In the genomic region with DNA sequence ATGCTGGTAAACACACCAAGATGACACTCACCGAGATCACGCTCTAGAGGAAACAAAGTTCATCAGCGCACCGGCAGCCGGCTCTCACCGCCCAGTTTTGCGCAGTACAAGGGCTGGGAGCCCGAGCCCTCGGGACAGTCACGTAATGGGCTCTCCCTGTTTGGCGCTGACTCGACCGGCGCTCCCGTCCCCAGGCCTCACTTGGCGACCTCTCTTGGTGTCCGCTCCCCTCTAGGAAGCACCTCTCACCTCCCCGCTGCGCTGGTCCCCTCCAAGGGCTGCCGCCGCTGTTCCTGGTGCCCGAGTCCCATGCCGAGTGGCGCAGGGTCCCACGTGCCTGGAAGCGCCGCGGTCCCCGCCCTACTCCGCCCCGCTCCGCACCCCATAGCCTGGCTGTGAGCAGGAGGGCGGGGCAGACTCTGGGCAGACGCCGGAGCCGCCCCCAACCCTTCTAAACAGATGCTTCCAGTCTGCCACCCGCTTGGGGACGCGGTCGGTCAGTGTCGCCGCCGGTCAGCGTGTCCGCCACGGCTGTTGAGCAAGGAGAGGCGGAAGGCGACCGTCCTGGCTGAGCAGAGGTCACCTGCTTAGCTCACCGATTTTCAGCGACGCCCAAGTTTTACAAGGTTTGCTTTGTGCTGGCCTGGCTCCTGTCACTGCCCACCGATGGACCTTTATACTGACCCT, we compare ENCODE assay signal across 8 mouse cellular contexts. TPM values are rescaled to one million over a fixed set of nuclear protein-coding genes. Genes with fewer than 3 reads are reported as not detected.
A peak's percentile ranks its signal among the peaks of the same experiment; 100 is the strongest.
DNase-seq lines count a peak whose midpoint lies in the region; ATAC-seq and TF ChIP-seq lines count a peak whose summit lies in the region.

No protein-coding gene starts in this region.

- H3K4me2 ChIP-seq in liver, postnatal 0 days (ENCODE audit: low read depth, low read length): peak overlapping the region; percentile 83
- H3K4me2 ChIP-seq in neural tube, embryonic 12.5 days (replicated peaks): peak overlapping the region; percentile 97

- under 1% methylated on average over 53 of the region's 53 CpGs for WGBS in heart, embryonic 10.5 days
- WGBS in liver, postnatal 0 days (ENCODE audit: insufficient replicate concordance): 3% methylated on average over 51 of the region's 53 CpGs
- WGBS in neural tube, embryonic 12.5 days: under 1% methylated on average over 53 of the region's 53 CpGs

- DNase-seq in cerebellum, postnatal 25 days: peak; percentile 20 to 40
- DNase-seq in cerebellum, adult 8-10 months: no peak
- DNase-seq in embryo, embryonic 9.5 days (ENCODE audit: extremely low spot score): peak; percentile 76
- peak; percentile 84 for DNase-seq in heart, embryonic 10.5 days (ENCODE audit: low spot score)
- DNase-seq in kidney, adult 9 months: peak; percentile 66
- DNase-seq in liver, postnatal 0 days: peak; percentile 86

- TF ChIP-seq POLR2A in testis, adult 2 months (IDR thresholded peaks at IDR 0.05; ENCODE audit: control insufficient read depth, low read depth, low read length): 0 out of 2 replicates have a peak, but pooled peaks have one; percentile 12

- H3K9ac ChIP-seq in liver, postnatal 0 days (replicated peaks): peak overlapping the region; percentile 63
- H3K9ac ChIP-seq in neural tube, embryonic 12.5 days: peak overlapping the region; percentile 55

- TF ChIP-seq EP300 in liver, postnatal 0 days (IDR thresholded peaks at IDR 0.05; ENCODE audit: low read depth): no peak

- H3K27ac ChIP-seq in heart, embryonic 10.5 days: peak overlapping the region; percentile 77
- H3K27ac ChIP-seq in liver, postnatal 0 days (ENCODE audit: low read depth): peak overlapping the region; percentile 92
- no peak overlapping the region for H3K27ac ChIP-seq in neural tube, embryonic 12.5 days
- H3K27ac ChIP-seq in testis, adult 2 months (ENCODE audit: control insufficient read depth, insufficient read depth, low read depth, low read length): no peak overlapping the region

- peaks cover 22% of the 10 kb centered on the region for H3K4me1 ChIP-seq in heart, embryonic 10.5 days
- peaks cover 23% of the 10 kb centered on the region for H3K4me1 ChIP-seq in liver, postnatal 0 days (ENCODE audit: insufficient read depth)
- H3K4me1 ChIP-seq in neural tube, embryonic 12.5 days: peaks cover 21% of the 10 kb centered on the region
- peaks cover 2% of the 10 kb centered on the region; the same call in 1 of the 2 replicates for H3K4me1 ChIP-seq in testis, adult 2 months (ENCODE audit: control insufficient read depth, insufficient read depth, low read length)

- peaks cover 79% of the 10 kb centered on the region for H3K27me3 ChIP-seq in heart, embryonic 10.5 days (ENCODE audit: insufficient read depth, poor library complexity, severe bottlenecking)
- no peaks in the 10 kb centered on the region for H3K27me3 ChIP-seq in liver, postnatal 0 days (ENCODE audit: insufficient read depth, low read length)
- H3K27me3 ChIP-seq in neural tube, embryonic 12.5 days (replicated peaks): peaks cover 63% of the 10 kb centered on the region
- no peaks in the 10 kb centered on the region for H3K27me3 ChIP-seq in testis, adult 2 months (ENCODE audit: control insufficient read depth, insufficient read depth, low read length)

- peak; percentile 98 for ATAC-seq in liver, postnatal 0 days
- ATAC-seq in neural tube, embryonic 12.5 days (ENCODE audit: low FRiP score, low read depth): peak; percentile 87; the same call in 1 of the 2 replicates

- no peaks in the 10 kb centered on the region for H3K36me3 ChIP-seq in heart, embryonic 10.5 days
- no peaks in the 10 kb centered on the region for H3K36me3 ChIP-seq in liver, postnatal 0 days (replicated peaks; ENCODE audit: insufficient read depth, low read length)
- no peaks in the 10 kb centered on the region for H3K36me3 ChIP-seq in neural tube, embryonic 12.5 days
- no peaks in the 10 kb centered on the region for H3K36me3 ChIP-seq in testis, adult 2 months (ENCODE audit: control insufficient read depth, insufficient read depth, low read length)

- TF ChIP-seq CTCF in liver, postnatal 0 days (IDR thresholded peaks at IDR 0.05; ENCODE audit: low read depth): no peak
- no peak for TF ChIP-seq CTCF in testis, adult 2 months (IDR thresholded peaks at IDR 0.05; ENCODE audit: control insufficient read depth, insufficient read depth, insufficient replicate concordance, low read depth, low read length)

- H3K9me3 ChIP-seq in heart, embryonic 10.5 days: no peaks in the 10 kb centered on the region
- H3K9me3 ChIP-seq in liver, postnatal 0 days (ENCODE audit: low read length): no peaks in the 10 kb centered on the region
- no peaks in the 10 kb centered on the region for H3K9me3 ChIP-seq in neural tube, embryonic 12.5 days

- peak overlapping the region; percentile 69 for H3K4me3 ChIP-seq in heart, embryonic 10.5 days
- peak overlapping the region; percentile 61 for H3K4me3 ChIP-seq in liver, postnatal 0 days (ENCODE audit: low read depth, low read length)
- peak overlapping the region; percentile 46 for H3K4me3 ChIP-seq in neural tube, embryonic 12.5 days
- peak overlapping the region; percentile 64 for H3K4me3 ChIP-seq in testis, adult 2 months (ENCODE audit: control insufficient read depth, low read depth, low read length)

RNA-seq across cellular contexts. Expression of a gene that starts 0.8 kb away (rescaled TPM):
- 1.0 and 1.1 TPM in 2 replicates for polyA plus RNA-seq in heart, embryonic 10.5 days (2016; fragmentation: Nextera tagmentation; extraction: Ambion mirVana)
- polyA plus RNA-seq in liver, postnatal 0 days (2015; fragmentation: Nextera tagmentation; extraction: Ambion mirVana): 3.8 and 4.2 TPM in 2 replicates
- 0.77 and 1.0 TPM in 2 replicates for polyA plus RNA-seq in neural tube, embryonic 12.5 days (2016; fragmentation: Nextera tagmentation; extraction: Ambion mirVana)
- polyA plus RNA-seq in testis, adult 2 months (2012; rRNA removed): 2.3 and 3.5 TPM in 2 replicates

RNA-seq across cellular contexts. Expression of a gene that starts 37.4 kb away (rescaled TPM):
- 0.97 and 1.2 TPM in 2 replicates for polyA plus RNA-seq in heart, embryonic 10.5 days (2016; fragmentation: Nextera tagmentation; extraction: Ambion mirVana)
- polyA plus RNA-seq in liver, postnatal 0 days (2015; fragmentation: Nextera tagmentation; extraction: Ambion mirVana): 5.3 and 6.0 TPM in 2 replicates
- 2.9 and 3.3 TPM in 2 replicates for polyA plus RNA-seq in neural tube, embryonic 12.5 days (2016; fragmentation: Nextera tagmentation; extraction: Ambion mirVana)
- polyA plus RNA-seq in testis, adult 2 months (2012; rRNA removed): 2.1 and 2.9 TPM in 2 replicates

Comparison
In these comparisons a context has a peak if more than half of its experiments do, and no peak if none do; other contexts are left out.
1. H3K27ac ChIP-seq: peak in heart, embryonic 10.5 days (single experiment) and liver, postnatal 0 days (single experiment); none in neural tube, embryonic 12.5 days (single experiment) and testis, adult 2 months (single experiment).
2. Peak in every context shown above with its lines, with median percentiles within 50 percentile points of each other: H3K4me3 ChIP-seq.